Mouse (Mus musculus) midbrain, embryonic 13.5 days (tissue): Measurements from ENCODE around the gene Gm47959. TPM values are rescaled to one million over a fixed set of nuclear protein-coding genes. Genes with fewer than 3 reads are reported as not detected.

Source experiments
- ATAC-seq: fragments of 200-750 bp; cut with Nextera tagmentation; 2 replicates; pipeline ENCODE4 v1.8.0; 2017; ENCODE audit warnings: mild to moderate bottlenecking, moderate TSS enrichment, moderate library complexity
- H3K27ac ChIP-seq: fragments of 300-500 bp; sonication (generic); 2 replicates; pipeline ENCODE4 v1.5.1; 2015; ENCODE audit warnings: inconsistent platforms, mild to moderate bottlenecking, moderate library complexity
- H3K27me3 ChIP-seq: fragments of 300-500 bp; sonication (generic); 2 replicates; pipeline ENCODE4 v1.6.1; 2015; ENCODE audit warnings: mild to moderate bottlenecking, inconsistent platforms
- H3K36me3 ChIP-seq: fragments of 300-500 bp; sonication (generic); 2 replicates; pipeline ENCODE4 v1.6.1; 2015; ENCODE audit warnings: mild to moderate bottlenecking, inconsistent platforms
- H3K4me1 ChIP-seq: fragments of 300-500 bp; sonication (generic); replicated peaks from 2 replicates; pipeline ENCODE4 v1.6.1; 2015; ENCODE audit warnings: inconsistent platforms
- H3K4me2 ChIP-seq: fragments of 300-500 bp; sonication (generic); replicated peaks from 2 replicates; pipeline ENCODE4 v1.6.1; 2015; ENCODE audit warnings: moderate library complexity, mild to moderate bottlenecking, inconsistent platforms
- H3K4me3 ChIP-seq: fragments of 300-500 bp; sonication (generic); replicated peaks from 2 replicates; pipeline ENCODE4 v1.5.1; 2015; ENCODE audit warnings: mild to moderate bottlenecking, inconsistent platforms
- H3K9ac ChIP-seq: fragments of 300-500 bp; sonication (generic); replicated peaks from 2 replicates; pipeline ENCODE4 v1.6.1; 2015; ENCODE audit warnings: mild to moderate bottlenecking, inconsistent platforms
- H3K9me3 ChIP-seq: fragments of 300-500 bp; sonication (generic); 2 replicates; pipeline ENCODE4 v1.6.1; 2016; ENCODE audit warnings: mild to moderate bottlenecking, inconsistent platforms
- WGBS: fragments of 180-500 bp; shearing (Covaris S2); methylation state at CpG from one replicate; pipeline ENCODE4 v1.1.7; 2015; 5-methylcytosine and 5-hydroxymethylcytosine counted together
- polyA plus RNA-seq: library from polyadenylated mRNA; unstranded; fragments of >200 nt; fragmentation: Nextera tagmentation; extraction: Ambion mirVana; gene quantifications from 2 replicates; pipeline ENCODE4 v1.2.1, GENCODE M21; 2015

Gene Gm47959
- polyA plus RNA-seq, 1 experiment from 2014 or later: not detected

DNA sequence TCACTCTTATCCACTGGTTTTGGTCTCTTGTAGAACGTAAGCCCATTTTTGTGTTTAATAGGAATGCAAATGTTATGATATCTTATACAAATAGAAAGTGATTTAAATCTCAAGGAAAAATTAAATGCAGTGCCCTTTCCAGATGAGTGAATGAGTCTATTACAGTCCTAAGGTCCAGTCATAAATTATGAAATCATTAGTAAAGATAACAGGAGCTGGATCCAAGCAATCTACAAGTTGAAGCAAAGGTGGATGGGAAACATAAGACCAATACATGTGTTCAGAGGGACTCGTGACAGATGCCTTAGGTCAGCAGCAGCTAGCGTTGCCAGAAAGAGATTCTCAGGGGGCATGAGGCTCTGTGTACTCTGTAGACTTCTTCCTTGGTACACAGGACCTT, 8.8 kb upstream of the Gm47959 start:
- Histone ChIP-seq H3K9me3 (no peaks in the 10 kb centered on the region), H3K36me3 (no peaks in the 10 kb centered on the region), H3K27ac (no peak overlapping the region), H3K4me2 (no peak overlapping the region), H3K9ac (no peak overlapping the region), H3K27me3 (no peaks in the 10 kb centered on the region), H3K4me1 (no peaks in the 10 kb centered on the region), H3K4me3 (no peak overlapping the region)
- ATAC-seq: no peak
- 84% methylated on average over 3 of the region's 3 CpGs for WGBS

- Histone ChIP-seq H3K4me2 (no peak overlapping the region), H3K27me3 (no peaks in the 10 kb centered on the region), H3K4me1 (no peaks in the 10 kb centered on the region), H3K4me3 (no peak overlapping the region), H3K9me3 (no peaks in the 10 kb centered on the region), H3K27ac (no peak overlapping the region), H3K9ac (no peak overlapping the region), H3K36me3 (no peaks in the 10 kb centered on the region)
- 91% methylated on average over 6 of the region's 6 CpGs for WGBS
- ATAC-seq: no peak
These were observed 8.3 kb upstream of the Gm47959 start for GRCm38 (mm10) chr1:82992093-82992492.

GRCm38 (mm10) chr1:82993947-82994346, 6.4 kb upstream of the Gm47959 start:
- H3K9me3 ChIP-seq: no peaks in the 10 kb centered on the region
- H3K4me1 ChIP-seq: no peaks in the 10 kb centered on the region
- ATAC-seq: no peak
- no peak overlapping the region for H3K9ac ChIP-seq
- H3K27me3 ChIP-seq: no peaks in the 10 kb centered on the region
- H3K36me3 ChIP-seq: no peaks in the 10 kb centered on the region
- no peak overlapping the region for H3K27ac ChIP-seq
- no peak overlapping the region for H3K4me2 ChIP-seq
- H3K4me3 ChIP-seq: no peak overlapping the region
- 79% methylated on average over 3 of the region's 3 CpGs for WGBS

DNA sequence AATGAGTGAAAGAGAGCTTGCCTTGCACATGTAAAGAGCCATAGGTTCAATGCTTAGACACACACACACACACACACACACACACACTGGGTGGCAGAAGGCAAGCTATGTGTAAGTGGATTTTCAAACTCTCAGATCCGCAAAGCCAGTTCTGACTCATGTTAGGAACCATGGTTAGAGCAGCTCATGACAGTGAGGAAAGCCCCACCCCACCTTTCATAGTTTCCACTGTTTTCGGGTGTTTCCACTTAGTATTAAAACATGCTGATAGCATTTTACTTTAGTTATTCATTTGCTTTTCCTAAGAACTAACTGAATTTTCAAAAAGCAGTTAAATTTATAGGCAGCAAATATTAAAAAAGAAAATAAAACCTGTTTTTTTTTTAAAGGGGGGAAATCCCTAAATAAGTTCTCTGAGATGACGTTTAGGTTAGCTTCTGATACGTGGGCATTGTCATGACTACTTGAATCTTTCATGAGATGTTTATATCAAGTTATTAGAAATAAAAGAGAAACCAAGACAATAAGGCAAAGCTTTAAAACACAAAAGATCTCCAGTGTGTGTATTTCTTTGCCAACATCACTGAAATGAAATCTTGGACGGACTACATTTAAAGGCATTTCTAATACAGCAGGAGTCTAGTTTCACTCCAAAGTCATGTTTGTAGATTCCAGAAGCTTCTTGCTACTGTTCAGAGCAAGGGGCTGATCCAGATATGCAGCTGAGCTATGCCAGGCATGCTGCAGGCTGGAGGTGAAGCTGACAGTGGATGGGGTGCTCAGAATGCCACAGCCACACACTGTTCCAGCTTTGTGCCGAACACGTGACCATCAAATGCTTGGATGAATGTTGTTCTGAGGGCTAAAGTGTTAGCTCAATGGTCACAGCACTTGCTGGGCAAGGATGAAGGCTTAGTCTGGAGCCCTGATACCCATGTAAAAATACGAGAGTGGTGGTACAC, 6.2 kb downstream of the Gm47959 start:
- ATAC-seq: no peak
- H3K4me3 ChIP-seq: no peak overlapping the region
- H3K27me3 ChIP-seq: no peaks in the 10 kb centered on the region
- H3K36me3 ChIP-seq: no peaks in the 10 kb centered on the region
- no peak overlapping the region for H3K9ac ChIP-seq
- WGBS: 90% methylated on average over 8 of the region's 8 CpGs
- no peak overlapping the region for H3K4me2 ChIP-seq
- H3K4me1 ChIP-seq: no peaks in the 10 kb centered on the region
- no peaks in the 10 kb centered on the region for H3K9me3 ChIP-seq
- no peak overlapping the region for H3K27ac ChIP-seq

- Histone ChIP-seq H3K36me3 (no peaks in the 10 kb centered on the region), H3K4me3 (no peak overlapping the region), H3K9me3 (no peaks in the 10 kb centered on the region), H3K4me1 (no peaks in the 10 kb centered on the region), H3K4me2 (no peak overlapping the region), H3K27ac (no peak overlapping the region), H3K9ac (no peak overlapping the region), H3K27me3 (no peaks in the 10 kb centered on the region)
- ATAC-seq: no peak
- WGBS: 85% methylated on average over 6 of the region's 6 CpGs
These were observed 7.1 kb downstream of the Gm47959 start for GRCm38 (mm10) chr1:83007471-83007870.

GRCm38 (mm10) chr1:83014477-83014876, 14.1 kb downstream of the Gm47959 start:
- ATAC-seq: no peak
- 91% methylated on average over 3 of the region's 3 CpGs for WGBS
- H3K27ac ChIP-seq: no peak overlapping the region
- H3K36me3 ChIP-seq: no peaks in the 10 kb centered on the region
- no peaks in the 10 kb centered on the region for H3K9me3 ChIP-seq
- H3K9ac ChIP-seq: no peak overlapping the region
- no peak overlapping the region for H3K4me3 ChIP-seq
- H3K27me3 ChIP-seq: no peaks in the 10 kb centered on the region
- no peak overlapping the region for H3K4me2 ChIP-seq
- no peaks in the 10 kb centered on the region for H3K4me1 ChIP-seq

DNA sequence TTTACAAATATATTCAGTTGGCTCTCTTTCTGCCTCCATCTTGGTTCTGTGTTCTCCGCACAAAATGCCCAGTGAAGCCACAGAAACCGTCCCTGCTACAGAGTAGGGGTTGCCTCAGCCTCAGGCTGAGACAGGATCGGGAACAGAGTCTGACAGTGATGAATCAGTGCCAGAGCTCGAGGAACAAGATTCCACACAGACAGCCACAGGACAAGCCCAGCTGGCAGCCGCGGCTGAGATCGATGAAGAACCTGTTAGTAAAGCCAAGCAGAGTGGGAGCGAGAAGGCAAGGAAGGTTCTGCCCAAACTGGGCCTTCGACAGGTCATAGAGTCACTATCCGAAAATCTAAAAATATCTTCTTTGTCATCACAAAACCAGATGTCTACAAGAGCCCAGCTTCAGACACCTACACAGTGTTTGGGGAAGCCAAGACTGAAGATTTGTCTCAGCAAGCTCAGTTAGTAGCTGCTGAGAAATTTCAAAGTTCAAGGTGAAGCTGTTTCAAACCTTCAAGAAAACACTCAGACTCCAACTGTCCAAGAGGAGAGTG, 15.1 kb downstream of the Gm47959 start:
- Histone ChIP-seq H3K27ac (no peak overlapping the region), H3K4me3 (no peak overlapping the region), H3K36me3 (no peaks in the 10 kb centered on the region), H3K27me3 (no peaks in the 10 kb centered on the region), H3K9me3 (no peaks in the 10 kb centered on the region), H3K4me2 (no peak overlapping the region), H3K9ac (no peak overlapping the region), H3K4me1 (no peaks in the 10 kb centered on the region)
- no peak for ATAC-seq
- 92% methylated on average over 10 of the region's 10 CpGs for WGBS

- no peak overlapping the region for H3K4me3 ChIP-seq
- no peaks in the 10 kb centered on the region for H3K27me3 ChIP-seq
- no peaks in the 10 kb centered on the region for H3K4me1 ChIP-seq
- no peaks in the 10 kb centered on the region for H3K9me3 ChIP-seq
- H3K27ac ChIP-seq: no peak overlapping the region
- no peak for ATAC-seq
- no peak overlapping the region for H3K4me2 ChIP-seq
- H3K36me3 ChIP-seq: no peaks in the 10 kb centered on the region
- 59% methylated on average over 1 of the region's 1 CpGs for WGBS
- no peak overlapping the region for H3K9ac ChIP-seq
These were observed 16.2 kb downstream of the Gm47959 start for GRCm38 (mm10) chr1:83016556-83016955.

- H3K27ac ChIP-seq: no peak overlapping the region
- no peaks in the 10 kb centered on the region for H3K27me3 ChIP-seq
- H3K4me3 ChIP-seq: no peak overlapping the region
- 48% methylated on average over 1 of the region's 1 CpGs for WGBS
- no peaks in the 10 kb centered on the region for H3K9me3 ChIP-seq
- no peaks in the 10 kb centered on the region for H3K4me1 ChIP-seq
- no peaks in the 10 kb centered on the region for H3K36me3 ChIP-seq
- H3K9ac ChIP-seq: no peak overlapping the region
- ATAC-seq: no peak
- H3K4me2 ChIP-seq: no peak overlapping the region
These were observed 31.6 kb downstream of the Gm47959 start for GRCm38 (mm10) chr1:83031950-83032349.

DNA sequence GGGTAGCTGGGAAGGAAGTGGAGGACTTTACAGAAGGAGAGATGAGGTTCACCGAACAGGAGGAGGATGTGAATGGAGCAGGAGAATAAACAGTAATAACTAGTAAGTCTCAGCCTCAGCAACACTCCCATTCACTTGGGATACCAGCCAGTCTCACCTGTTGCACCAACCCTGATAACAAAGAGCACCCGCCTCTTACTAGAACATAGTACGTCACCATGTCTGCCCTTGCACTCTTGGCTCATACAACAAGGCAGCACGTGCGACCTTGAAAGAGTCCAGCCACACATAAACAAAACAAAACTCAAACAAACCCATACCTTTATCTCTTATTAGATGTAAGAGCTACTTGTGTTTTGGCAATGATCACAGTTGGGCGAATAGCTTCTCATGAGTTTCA, 32.2 kb downstream of the Gm47959 start:
- WGBS: 91% methylated on average over 6 of the region's 6 CpGs
- Histone ChIP-seq H3K4me3 (no peak overlapping the region), H3K4me1 (no peaks in the 10 kb centered on the region; the same call in 1 of the 2 replicates), H3K27me3 (no peaks in the 10 kb centered on the region), H3K4me2 (no peak overlapping the region), H3K36me3 (no peaks in the 10 kb centered on the region), H3K9me3 (no peaks in the 10 kb centered on the region), H3K9ac (no peak overlapping the region), H3K27ac (no peak overlapping the region)
- no peak for ATAC-seq

- Histone ChIP-seq H3K4me2 (no peak overlapping the region), H3K9me3 (no peaks in the 10 kb centered on the region), H3K36me3 (no peaks in the 10 kb centered on the region), H3K4me3 (no peak overlapping the region), H3K4me1 (peaks cover 6% of the 10 kb centered on the region; the same call in 1 of the 2 replicates), H3K9ac (no peak overlapping the region), H3K27ac (no peak overlapping the region), H3K27me3 (no peaks in the 10 kb centered on the region)
- WGBS: 72% methylated on average over 5 of the region's 5 CpGs
- ATAC-seq: no peak
These were observed 34.2 kb downstream of the Gm47959 start for GRCm38 (mm10) chr1:83034509-83034908.

- 70% methylated on average over 11 of the region's 11 CpGs for WGBS
- no peaks in the 10 kb centered on the region for H3K9me3 ChIP-seq
- no peaks in the 10 kb centered on the region for H3K36me3 ChIP-seq
- no peak overlapping the region for H3K4me2 ChIP-seq
- no peak overlapping the region for H3K9ac ChIP-seq
- no peaks in the 10 kb centered on the region for H3K27me3 ChIP-seq
- no peak overlapping the region for H3K27ac ChIP-seq
- peaks cover 6% of the 10 kb centered on the region; the same call in 1 of the 2 replicates for H3K4me1 ChIP-seq
- no peak for ATAC-seq
- H3K4me3 ChIP-seq: no peak overlapping the region
These were observed 36.7 kb downstream of the Gm47959 start for GRCm38 (mm10) chr1:83036892-83037667.
